In the genomic region with DNA sequence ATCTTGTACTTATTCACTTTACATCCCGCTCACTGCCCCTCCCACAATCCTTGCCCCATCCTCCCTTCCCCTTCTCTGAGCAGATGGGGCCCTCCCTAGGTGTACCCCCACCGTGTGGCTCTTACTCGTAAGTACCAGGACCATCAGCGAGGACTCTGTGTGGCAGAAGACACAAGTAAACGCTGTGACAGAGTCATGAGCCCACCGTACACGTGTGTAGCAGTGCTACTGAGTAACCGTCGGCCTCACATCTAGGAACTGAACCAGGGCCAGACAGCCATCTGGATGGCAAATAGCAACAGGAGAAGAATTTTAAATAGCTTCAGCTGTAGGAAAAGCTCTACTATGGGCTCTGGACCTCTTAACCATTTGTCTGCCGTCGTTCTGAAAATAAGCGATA, we compare ENCODE assay signal across 9 mouse cellular contexts. TPM values are rescaled to one million over a fixed set of nuclear protein-coding genes. Genes with fewer than 3 reads are reported as not detected.
A peak's percentile ranks its signal among the peaks of the same experiment; 100 is the strongest.
DNase-seq lines count a peak whose midpoint lies in the region; ATAC-seq lines count a peak whose summit lies in the region.
"Had no signal": no experiment of that assay in that cellular context is flagged by ENCODE, and none has a peak within 500 bp of the region (broad histone marks: within the 10 kb centered on the region; RNA-seq: fewer than 3 reads in every experiment).

No protein-coding gene starts in this region.

- no peak overlapping the region for H3K4me2 ChIP-seq in hindbrain, embryonic 13.5 days
- no peak overlapping the region for H3K4me2 ChIP-seq in embryonic facial prominence, embryonic 12.5 days (replicated peaks)

- DNase-seq in hindbrain, embryonic 10.5 days (ENCODE audit: low spot score) = no peak
- peak; percentile 50 for DNase-seq in brain, adult 2 months (ENCODE audit: low read depth, low spot score)
- DNase-seq in layer of hippocampus, postnatal 14 days (ENCODE audit: low spot score in 2 of 2) = peak; percentile 41 to 70
- DNase-seq in kidney, adult 9 months = no peak
- DNase-seq: gastrocnemius, adult 2 months; thymus, postnatal 4 days had no signal

- no peak overlapping the region for H3K4me3 ChIP-seq in hindbrain, embryonic 13.5 days
- H3K4me3 ChIP-seq in hindbrain, embryonic 10.5 days = no peak overlapping the region
- H3K4me3 ChIP-seq in embryonic facial prominence, embryonic 12.5 days = no peak overlapping the region
- H3K4me3 ChIP-seq: gastrocnemius, adult 2 months had no signal

- no peak overlapping the region for H3K27ac ChIP-seq in hindbrain, embryonic 13.5 days
- H3K27ac ChIP-seq in hindbrain, embryonic 10.5 days = no peak overlapping the region
- H3K27ac ChIP-seq in embryonic facial prominence, embryonic 12.5 days = peak overlapping the region; percentile 55; the same call in 1 of the 2 replicates
- H3K27ac ChIP-seq: gastrocnemius, adult 2 months had no signal

- WGBS in hindbrain, embryonic 13.5 days = 62% methylated on average over 12 of the region's 12 CpGs
- 82% methylated on average over 12 of the region's 12 CpGs for WGBS in hindbrain, embryonic 10.5 days
- WGBS in embryonic facial prominence, embryonic 12.5 days = 47% methylated on average over 12 of the region's 12 CpGs

- no peaks in the 10 kb centered on the region for H3K27me3 ChIP-seq in hindbrain, embryonic 13.5 days
- H3K27me3 ChIP-seq in hindbrain, embryonic 10.5 days (ENCODE audit: insufficient read depth, poor library complexity, severe bottlenecking) = no peaks in the 10 kb centered on the region
- no peaks in the 10 kb centered on the region for H3K27me3 ChIP-seq in embryonic facial prominence, embryonic 12.5 days

- H3K9ac ChIP-seq in hindbrain, embryonic 13.5 days = no peak overlapping the region
- no peak overlapping the region for H3K9ac ChIP-seq in embryonic facial prominence, embryonic 12.5 days

- no peaks in the 10 kb centered on the region for H3K36me3 ChIP-seq in hindbrain, embryonic 13.5 days
- no peaks in the 10 kb centered on the region for H3K36me3 ChIP-seq in hindbrain, embryonic 10.5 days
- H3K36me3 ChIP-seq in embryonic facial prominence, embryonic 12.5 days = no peaks in the 10 kb centered on the region

- H3K4me1 ChIP-seq in hindbrain, embryonic 13.5 days (replicated peaks) = peaks cover 18% of the 10 kb centered on the region
- peaks cover 17% of the 10 kb centered on the region for H3K4me1 ChIP-seq in hindbrain, embryonic 10.5 days (replicated peaks)
- peaks cover 12% of the 10 kb centered on the region for H3K4me1 ChIP-seq in embryonic facial prominence, embryonic 12.5 days

- ATAC-seq in hindbrain, embryonic 13.5 days (ENCODE audit: low FRiP score) = peak; percentile 24; the same call in 1 of the 2 replicates
- ATAC-seq in embryonic facial prominence, embryonic 12.5 days (ENCODE audit: insufficient number of reproducible peaks, insufficient read depth, low FRiP score, low TSS enrichment) = no peak
- no peak for ATAC-seq in CD4-positive, CD25-positive, alpha-beta regulatory T cell, adult 4 months

- H3K9me3 ChIP-seq in hindbrain, embryonic 13.5 days = no peaks in the 10 kb centered on the region
- no peaks in the 10 kb centered on the region for H3K9me3 ChIP-seq in hindbrain, embryonic 10.5 days
- H3K9me3 ChIP-seq in embryonic facial prominence, embryonic 12.5 days = no peaks in the 10 kb centered on the region

RNA-seq across cellular contexts. Expression of a gene that starts 28.0 kb away (rescaled TPM):
- polyA plus RNA-seq in hindbrain, embryonic 13.5 days (2015; fragmentation: Nextera tagmentation; extraction: Ambion mirVana) = 3.2 and 4.3 TPM in 2 replicates
- 1.6 and 2.8 TPM in 2 replicates for polyA plus RNA-seq in hindbrain, embryonic 10.5 days (2016; fragmentation: Nextera tagmentation; extraction: Ambion mirVana)
- polyA plus RNA-seq in embryonic facial prominence, embryonic 12.5 days (2016; fragmentation: Nextera tagmentation; extraction: Ambion mirVana) = 2.0 and 2.5 TPM in 2 replicates
- 10 to 100 TPM; 22.9 to 23.6 TPM for total RNA-seq in layer of hippocampus, postnatal 14 days (2021)
- polyA plus RNA-seq in CD4-positive, CD25-positive, alpha-beta regulatory T cell, adult 4 months (2017; shearing (Covaris generic)) = 1 to 10 TPM in 1 of 2 experiments, under 1 TPM in 1; 0.81 to 1.3 TPM

Comparison
In these comparisons a context has a peak if more than half of its experiments do, and no peak if none do; other contexts are left out.
1. DNase-seq: peak in brain, adult 2 months (single experiment) and layer of hippocampus, postnatal 14 days (2 of 2); none in hindbrain, embryonic 10.5 days (single experiment) and kidney, adult 9 months (single experiment).